Mouse (Mus musculus) retina, postnatal 1 day (tissue): ENCODE data around the gene Enpp7.

Experiments
- DNase-seq: peaks from one replicate; pipeline ENCODE4 v3.0.0-alpha.2; 2012

The Enpp7 gene

DNA sequence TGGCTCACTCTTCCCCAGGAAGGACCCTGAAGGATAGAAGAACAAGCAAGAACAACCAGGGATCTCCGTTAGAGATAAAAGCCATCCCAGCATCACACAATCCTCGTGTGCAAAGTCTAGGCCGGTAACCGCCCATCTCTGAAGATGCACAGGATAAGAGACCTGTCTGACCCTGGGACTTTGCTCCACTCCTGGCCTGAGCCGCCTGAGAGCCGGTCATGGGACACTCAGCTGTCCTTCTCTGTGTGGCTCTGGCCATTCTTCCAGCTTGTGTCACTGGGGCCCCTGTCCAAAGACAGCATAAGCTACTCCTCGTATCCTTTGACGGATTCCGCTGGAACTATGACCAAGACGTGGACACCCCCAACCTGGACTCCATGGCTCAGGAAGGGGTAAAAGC, at the start of gene Enpp7:
Gene Enpp7, plus strand, starts transcription at position 190 of the 400 bp plus-strand sequence.
- DNase-seq, result no peak

DNA sequence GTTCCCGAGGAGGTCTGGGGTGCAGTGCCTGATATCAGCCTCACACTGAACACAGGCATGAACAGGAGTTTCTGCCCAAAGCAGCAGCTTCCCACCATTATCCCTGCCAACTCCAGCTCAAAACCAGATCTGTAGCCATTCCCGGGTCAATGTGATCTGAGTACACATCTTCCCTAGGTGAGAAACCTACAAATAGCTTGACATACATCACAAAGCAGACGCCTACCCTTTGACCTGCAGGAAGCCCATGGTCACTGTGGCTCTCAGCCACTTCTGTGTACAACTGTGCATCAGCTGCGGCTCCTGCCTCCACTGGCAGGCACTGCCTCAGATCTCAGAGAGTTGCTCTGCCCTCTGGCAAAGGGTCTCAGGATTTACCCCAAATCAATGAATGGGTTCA, 48.3 kb upstream of the Enpp7 start:
- DNase-seq, result no peak

DNA sequence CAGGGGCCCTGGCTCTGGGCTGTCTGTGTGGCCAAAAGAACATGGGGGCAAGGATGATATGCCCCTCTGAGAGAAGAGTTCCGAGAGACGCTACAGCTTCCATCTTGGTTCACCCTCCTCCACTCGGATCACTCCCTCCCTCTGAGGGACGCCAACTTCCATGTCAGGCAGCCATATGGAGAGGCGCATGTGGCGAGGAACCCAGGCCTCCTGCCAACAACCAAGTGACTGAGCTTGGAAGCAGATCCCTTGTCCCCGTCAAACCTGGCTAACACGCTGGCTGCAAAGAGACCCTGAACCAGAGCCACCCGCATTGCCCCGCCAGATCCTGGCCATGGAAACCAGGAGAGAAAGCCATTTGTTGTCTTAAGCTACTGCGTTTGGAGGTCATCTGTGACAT, 47.4 kb upstream of the Enpp7 start:
- peak; percentile 72 for DNase-seq

DNA sequence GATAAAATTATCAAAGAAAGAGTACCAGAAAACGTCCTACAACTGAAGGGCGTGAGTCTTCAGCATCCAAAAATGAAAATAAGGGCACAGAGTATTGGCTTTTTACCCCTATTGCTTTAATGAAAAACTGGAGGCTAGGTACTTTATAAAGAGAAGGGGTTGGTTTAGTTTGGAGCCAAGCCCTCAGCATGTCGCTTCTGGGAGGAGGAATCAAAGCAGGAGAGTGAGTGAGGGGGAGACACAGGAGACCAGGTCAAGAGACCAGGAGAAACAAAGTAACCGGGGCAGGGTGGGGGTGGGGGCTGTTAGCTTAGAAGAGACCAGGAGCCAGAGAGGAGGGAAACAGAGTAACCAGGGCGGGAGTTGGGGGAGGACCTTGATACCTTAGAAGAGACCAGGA, 46.7 kb upstream of the Enpp7 start:
- no peak for DNase-seq

DNA sequence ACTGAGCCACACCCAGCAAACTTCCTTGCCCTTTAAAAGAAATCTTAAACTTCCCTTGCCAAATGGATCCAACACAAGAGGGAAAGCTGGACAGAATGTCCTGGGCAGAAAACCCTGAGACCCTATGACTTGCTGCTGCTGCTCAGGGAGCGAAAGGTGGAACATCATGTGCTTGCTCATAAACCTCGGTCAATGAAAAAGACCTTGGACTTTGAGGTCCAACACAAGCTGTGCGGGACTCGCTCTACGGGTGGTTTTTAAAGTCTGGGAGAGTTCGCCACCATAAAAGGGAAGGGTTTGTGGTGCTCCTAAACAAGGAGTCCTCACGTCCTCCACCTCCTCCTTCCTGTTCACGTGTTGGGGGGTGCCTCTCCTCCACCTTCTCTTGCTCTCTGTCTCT, 42.1 kb upstream of the Enpp7 start:
- no peak for DNase-seq

DNA sequence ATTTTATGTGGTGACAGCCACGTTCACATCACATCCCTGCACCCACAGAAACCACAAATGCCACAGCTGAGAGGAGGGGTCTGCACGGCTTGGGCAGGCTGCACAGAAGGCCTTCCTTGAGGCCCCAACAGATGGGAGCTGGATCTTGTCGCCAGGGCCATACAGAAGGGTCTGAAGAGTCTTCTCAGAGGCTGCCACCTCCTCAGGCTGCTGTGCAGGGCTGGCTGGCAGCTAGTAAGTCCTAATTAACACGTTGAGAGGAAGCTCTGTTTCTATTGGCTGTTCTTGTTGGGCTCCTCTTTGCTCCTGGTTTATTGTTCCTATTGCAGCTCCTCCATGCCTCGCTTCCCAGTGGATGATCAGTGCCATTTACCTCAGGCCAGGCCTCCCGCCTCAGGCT, 33.0 kb upstream of the Enpp7 start:
- no peak for DNase-seq

DNA sequence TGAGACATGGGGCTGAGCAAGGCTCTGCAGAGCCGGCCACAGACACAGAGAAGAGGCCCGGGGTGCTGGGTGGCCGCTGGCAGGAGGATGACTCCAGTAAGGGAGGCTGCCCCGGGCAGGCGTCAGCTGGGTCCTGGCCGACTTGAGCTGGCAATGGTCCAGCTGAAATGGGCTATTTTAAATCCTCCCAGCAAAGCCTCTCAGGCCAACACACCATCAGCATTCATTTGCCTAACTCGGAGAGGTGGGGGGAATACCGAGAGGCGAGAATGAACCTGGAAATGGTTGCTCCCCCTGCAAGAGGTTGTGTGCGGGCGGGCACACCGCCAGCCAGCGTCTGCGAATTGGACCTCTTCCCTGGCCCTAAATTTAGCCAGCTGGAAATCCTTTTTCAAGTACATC, 30.9 kb upstream of the Enpp7 start:
- peak; percentile 46 for DNase-seq

DNA sequence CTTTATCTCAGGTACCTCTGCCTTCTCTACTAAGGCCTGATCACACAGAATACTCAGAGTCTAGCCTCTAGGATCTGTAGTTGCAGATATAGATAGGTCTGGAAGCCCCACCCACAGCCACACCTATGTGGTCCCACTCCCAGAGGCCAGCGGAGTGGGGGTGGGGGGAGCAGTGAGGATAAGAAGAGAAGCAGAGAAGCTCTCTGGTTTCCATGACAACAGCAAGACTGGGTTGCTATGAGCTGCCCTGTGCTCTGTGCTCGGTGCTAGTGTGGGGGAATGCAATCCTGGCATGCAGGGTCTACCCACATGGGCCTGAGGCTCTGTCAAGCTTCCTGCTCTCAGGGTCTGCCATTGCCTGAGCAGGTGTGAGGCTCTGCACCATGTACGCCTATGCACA, 27.3 kb upstream of the Enpp7 start:
- no peak for DNase-seq

DNA sequence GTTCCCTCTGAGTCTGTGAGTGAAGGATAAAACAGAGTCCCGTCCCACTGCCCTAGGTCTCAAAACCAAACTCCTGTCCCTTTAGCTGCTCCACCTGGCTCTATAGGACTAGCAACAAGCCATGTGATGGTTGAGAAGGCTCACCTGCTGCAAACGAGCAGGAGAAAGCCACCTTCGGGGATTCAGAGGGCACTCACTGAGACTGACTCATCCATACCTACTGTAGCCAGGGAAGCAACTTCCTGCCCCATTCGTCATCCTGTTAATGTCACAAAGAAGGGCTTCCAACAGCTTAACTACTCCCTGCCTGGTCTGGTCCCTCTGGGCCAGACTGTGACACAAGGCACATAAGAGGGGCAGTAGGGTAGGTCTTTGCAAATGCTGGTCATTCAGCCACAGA, 25.5 kb upstream of the Enpp7 start:
- no peak for DNase-seq

DNA sequence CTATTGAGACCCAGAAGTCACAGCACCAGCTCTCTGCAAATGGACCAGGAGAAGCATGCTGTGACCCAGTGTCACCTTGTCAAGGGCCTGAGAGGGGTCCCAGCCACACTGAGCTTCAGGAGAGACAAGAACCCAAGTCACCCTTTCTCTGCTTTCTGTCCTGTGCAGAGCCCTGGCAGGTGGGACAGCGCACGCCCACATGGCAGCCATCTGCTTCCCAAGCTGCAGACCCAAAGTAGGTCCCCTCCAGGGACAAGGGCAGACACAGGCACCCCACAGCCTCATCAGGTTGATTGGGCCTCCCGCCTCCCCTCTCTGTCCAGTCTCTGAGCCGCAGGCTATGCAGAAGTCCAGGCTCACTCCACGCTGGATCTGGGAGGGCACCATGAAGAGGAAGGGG, 24.1 kb upstream of the Enpp7 start:
- DNase-seq, result no peak

DNA sequence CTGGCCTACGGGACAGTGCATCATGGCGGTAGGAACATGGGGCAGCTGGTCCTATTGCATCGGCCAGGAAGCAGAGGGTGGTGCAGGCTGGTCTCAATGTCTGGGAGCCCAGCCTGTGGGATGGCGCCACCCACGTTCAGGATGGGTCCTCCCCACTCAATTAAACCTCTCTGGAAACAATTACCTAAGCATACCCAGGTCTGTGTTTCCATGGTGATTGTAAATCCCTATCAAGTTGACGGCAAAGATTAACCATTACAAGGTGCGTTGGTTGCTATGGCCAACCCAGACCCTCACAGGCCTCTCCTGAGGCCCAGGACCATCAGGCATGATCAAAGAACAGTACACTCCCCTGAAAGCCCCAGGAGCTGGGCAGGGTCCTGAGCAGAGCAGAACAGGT, 22.9 kb upstream of the Enpp7 start:
- no peak for DNase-seq

DNA sequence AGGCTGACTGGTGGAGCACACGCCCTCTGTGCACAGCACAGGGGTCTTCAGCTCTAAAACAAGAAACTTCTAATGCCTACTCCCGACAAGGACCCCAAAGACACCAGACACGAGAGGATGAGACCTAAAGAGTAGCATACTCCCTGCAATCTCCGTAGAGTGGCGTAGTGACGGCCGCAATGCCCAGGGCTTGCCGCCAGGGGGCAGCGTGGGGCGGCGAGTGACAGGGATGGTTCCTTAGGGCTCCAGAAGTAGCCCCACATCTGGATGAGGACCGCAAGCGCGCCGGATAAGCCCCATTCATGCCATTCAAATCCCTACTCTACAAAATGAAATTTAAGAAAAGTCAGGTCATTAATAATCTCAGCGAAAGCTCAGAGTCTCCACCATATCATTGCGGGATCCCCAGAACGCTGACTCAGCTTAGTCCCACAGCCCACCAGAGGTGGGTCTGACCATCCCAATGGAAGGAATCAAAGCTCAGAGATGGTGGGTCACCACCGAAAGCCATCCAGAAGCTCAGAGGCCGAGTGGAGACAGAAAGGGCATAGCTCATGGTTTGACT, 16.4 kb upstream of the Enpp7 start:
- DNase-seq, result peak; percentile 61

DNA sequence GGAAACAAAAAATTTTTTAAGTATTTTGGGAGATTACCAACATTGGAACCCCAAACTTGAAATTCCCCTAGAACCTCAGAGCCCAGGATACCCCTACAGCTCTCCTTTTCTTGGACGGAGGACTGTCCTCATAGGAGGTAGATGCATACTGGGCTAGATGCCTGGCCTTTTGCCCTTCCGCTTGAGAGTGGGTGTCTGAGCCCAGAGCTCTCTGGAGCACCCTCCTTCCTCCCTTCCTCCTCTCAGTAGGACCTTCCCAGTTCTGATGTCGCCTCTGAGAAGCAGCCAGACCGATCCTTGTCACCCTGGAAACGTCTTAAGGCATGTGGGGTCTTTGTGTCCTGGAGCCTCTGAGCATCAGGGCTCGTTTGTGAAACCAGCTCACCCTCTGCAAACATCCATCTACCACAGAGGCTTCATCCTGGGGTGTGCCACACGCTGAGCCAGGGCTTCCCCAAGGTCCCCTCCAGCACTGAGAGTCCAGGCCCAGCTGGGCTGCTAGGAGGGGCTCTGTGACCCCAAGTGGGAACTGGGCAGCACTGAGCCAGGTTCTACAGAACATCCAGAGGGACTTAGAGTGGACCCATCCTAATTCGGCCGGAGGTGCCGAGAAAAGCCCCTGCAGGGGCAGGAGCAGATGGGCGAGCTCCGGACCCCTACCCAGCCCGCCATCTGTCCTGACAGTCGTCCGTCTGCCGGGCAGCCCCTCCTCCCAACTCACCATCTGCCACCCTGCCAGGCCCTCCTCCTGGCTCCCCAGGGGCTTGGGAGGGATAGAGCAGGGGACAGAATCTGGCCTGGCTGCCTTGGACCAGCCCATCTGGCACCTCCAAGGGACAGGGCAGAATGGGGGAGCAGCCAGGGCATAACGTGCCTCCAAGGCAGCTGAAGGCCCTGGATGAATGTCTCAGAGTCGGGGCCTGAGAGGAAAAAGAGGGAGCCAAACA, 15.3 kb upstream of the Enpp7 start:
- DNase-seq, result peak; percentile 89

DNA sequence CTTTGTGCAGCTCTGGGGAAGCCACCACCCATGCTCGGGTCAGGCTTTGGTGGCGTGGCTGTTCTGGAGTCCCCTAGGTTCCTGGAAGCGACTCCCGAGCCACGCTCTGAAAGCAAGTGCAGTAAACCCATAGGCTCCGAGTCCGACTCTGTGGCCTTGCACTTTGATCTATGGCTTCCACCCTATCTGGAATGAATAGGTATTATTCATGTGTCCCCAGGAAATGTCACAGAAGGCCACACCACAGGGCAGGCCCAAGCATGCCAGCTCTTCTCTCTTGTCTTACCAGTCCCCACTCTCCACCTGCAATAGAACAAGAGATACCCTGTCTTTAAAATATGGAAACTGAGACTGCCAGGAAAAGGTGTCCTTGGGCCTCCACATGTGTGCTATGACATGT, 13.6 kb upstream of the Enpp7 start:
- no peak for DNase-seq

DNA sequence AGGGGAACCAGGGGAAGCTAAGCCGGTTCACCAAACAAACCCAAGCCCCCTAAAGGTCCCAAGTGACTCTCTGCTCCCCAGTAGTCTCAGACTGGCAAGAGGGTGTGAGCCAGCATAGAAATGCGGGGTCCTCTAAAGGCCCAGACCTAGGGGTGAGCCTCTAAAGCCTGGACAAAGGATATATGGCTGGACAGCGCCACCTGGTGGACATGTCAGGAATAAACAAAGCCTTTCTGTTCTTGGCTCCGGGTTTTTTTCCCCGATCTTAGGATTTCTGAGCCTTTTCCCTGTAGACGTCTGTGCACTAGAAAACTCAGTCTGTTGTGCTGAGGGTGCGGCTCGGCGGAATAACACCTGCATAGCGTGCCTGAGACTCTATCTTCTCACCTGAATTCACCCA, 12.6 kb upstream of the Enpp7 start:
- peak; percentile 88 for DNase-seq

DNA sequence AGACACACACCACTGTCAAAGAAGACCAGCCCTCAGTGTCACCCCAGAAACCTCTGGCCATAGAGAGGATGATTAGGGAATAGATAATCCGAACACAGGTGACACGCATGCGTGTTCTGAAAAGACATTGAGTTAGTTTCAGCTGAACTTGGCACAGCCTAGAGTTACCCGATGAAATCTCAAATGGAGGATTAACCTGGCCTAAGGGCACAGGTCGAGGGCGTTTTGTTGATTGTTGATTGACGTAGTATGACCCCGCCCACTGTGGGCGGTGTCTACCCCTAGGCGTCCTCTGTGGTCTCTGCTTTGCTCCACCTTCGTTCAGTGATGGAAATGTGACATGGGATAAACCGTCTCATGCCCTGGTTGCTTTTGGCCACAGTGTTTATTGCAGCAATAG, 12.1 kb upstream of the Enpp7 start:
- DNase-seq, result peak; percentile 64

DNA sequence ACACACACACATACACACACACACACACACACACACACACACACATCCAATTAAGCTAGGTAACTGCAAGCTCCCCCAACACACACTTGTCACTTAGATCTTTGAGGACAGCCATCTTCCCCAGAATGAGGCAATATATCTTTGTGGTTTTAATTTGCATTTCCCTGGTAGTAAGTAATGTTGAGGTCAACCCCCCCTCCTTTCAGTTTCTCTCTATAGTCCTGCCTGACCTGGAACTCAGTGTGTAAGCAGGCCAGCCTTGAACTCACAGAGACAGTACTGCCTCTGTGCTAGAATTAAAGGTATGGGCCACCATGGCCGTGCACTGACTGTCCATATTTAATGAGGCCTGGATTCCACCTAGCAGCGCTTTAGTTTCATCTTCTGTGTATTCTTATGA, 7.6 kb upstream of the Enpp7 start:
- DNase-seq, result no peak

DNA sequence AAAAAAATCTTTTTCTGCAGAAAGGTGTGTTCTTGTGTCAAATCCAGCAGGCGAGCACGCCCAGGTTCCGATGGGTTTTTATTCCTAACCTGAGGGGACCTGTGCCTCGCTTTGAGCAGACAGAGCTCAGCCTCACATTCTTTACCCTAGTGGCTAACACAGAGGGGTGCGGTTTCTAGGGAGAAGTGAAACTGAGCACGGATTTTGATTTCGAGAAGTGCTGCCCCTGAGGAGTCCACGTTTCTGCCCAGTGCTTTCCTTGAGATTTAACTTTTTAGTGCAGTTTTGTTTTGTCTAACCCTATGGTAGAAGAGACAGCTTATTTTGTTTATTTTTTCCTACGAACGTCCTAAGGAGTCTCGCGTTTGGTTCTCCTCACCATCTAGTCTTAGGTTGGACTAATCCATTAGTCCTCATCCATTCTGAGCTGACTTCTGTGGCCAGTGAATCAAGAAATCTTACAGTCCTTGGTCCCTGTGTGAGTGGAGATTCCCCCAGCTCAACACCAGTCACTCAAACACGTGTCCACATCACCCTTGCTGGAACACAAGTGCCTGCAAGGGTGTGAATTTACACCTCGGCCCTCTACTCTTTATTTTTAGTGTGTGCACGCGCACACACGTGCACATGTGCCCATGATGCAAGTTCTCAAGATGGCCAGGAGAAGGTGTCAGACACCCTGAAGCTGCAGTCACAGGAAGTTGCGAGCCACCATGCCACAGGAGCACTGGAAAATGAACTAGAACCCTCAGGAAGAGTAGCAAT, 6.8 kb upstream of the Enpp7 start:
- DNase-seq, result no peak

DNA sequence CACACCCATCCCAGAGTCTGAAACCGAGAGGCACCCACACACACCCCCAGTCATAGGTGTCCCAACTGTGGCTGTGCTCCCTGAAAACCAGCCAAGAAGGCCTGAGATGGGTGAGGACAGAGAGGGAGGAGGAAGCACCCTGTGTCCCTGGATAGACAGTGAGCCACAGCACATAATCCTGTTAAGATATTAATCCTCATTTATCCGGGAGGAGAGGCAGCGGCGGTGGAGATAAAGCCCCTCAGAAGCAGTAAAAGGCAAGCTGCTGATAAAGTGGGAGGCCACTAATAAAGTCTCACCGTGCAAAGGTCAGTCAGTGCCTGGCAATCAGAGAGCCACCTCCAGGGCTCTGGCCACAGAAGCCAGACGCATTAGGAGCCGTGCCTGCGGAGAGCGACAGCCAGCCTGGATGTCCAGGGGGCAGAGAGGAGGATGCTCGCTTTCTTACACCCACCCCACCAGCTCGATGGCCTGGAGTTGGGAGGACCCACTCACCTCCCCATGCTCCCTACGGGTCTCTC, 5.3 kb upstream of the Enpp7 start:
- peak; percentile 77 for DNase-seq

DNA sequence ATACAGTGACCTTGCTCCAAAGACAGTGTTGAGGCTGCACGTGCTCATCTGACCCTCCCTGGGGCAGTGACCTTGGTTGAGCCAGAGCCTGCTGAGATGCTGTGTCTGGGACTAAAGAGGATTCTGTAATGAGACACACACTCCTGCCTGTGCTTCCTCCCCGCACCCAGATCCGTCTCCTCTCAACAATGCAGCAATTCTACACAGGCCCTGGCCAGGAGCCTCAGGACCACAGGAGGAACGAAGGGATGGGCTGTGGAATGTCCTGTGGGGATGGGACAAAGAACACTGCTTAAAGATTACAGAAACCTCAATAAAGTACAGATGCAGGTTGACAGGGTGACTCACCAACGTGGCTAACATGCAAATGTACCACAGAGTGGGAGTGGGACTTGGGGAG, 2.4 kb upstream of the Enpp7 start:
- no peak for DNase-seq

DNA sequence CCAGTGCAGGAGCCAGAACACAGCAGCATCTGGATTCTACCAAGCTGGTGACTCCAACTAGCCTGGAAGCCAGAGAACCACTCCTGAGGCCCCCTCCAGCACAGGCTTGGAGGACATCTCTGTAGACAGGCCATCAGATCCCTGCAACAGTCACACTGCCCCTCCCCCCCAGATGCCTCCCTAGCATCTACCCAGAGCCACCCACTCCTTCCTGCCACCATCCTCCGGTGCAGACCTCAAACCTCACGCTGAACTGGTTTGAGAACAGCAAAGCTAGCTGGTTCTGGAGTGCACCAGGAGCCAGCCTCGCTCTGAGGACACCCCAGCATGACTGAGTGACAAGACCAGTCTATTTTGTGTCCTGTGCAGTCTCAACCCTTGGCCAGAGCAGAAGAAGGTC, 4.8 kb downstream of the Enpp7 start:
- no peak for DNase-seq

DNA sequence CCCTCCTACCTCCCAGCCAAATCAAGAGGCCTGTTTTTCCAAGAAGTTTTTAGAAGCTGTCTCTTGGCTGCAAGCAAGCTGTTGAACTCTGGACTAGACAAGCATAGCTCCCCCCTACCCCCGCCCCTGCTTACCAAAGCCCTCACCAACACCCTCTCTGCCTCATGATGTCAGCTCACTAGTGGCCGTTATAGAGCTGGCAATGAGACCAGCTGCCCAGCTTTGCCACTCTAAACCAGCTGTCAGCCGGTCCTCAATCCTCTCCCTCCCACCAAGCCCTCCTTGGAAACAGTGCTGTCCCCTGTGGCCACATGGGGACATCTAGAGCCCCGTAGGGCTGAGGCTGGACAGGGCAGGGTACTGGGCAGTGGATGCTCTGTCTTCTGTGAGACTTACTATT, 7.5 kb downstream of the Enpp7 start:
- DNase-seq, result peak; percentile 94

DNA sequence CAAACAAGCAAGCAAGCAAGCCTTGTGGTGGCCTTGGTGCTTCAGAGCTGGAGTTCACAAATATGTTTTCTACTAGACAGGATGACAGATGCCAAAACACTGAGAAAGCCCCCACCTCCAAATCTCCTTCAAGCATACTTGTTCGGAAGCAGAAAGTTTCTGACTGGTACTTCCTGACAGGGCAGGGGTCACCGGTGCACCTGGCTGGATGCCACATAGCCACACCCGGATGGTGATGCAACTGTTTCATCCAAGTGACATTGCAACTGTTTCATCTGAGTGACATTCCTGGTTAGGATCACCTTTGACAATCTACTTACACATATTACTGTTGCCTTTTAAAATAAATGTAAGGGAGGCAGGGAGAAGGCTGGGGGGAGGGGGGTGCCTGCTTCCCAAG, 9.2 kb downstream of the Enpp7 start:
- DNase-seq, result no peak
